In genomic region chr5:104472371-104472770, GRCm38 (mm10) we compare ENCODE assay signal across 11 mouse cellular contexts. TPM values are rescaled to one million over a fixed set of nuclear protein-coding genes. Genes with fewer than 3 reads are reported as not detected.
A peak's percentile ranks its signal among the peaks of the same experiment; 100 is the strongest.
DNase-seq lines count a peak whose midpoint lies in the region; ATAC-seq and TF ChIP-seq lines count a peak whose summit lies in the region.
"Had no signal": no experiment of that assay in that cellular context is flagged by ENCODE, and none has a peak within 500 bp of the region (broad histone marks: within the 10 kb centered on the region; RNA-seq: fewer than 3 reads in every experiment).

No protein-coding gene starts in this region.

- intact Hi-C loops in heart, postnatal 10 days (cut with DNase I) = no loop called here

- TF ChIP-seq CTCF in heart, postnatal 0 days (IDR thresholded peaks at IDR 0.05; ENCODE audit: low read depth) = peak; percentile 19; the same call in 1 of the 2 replicates
- TF ChIP-seq CTCF in lung, embryonic 14.5 days (IDR thresholded peaks at IDR 0.05; ENCODE audit: low read depth) = peak; percentile 55
- TF ChIP-seq CTCF in lung, adult 2 months (IDR thresholded peaks at IDR 0.05; ENCODE audit: insufficient read depth, low read length) = no peak
- peak; percentile 62 for TF ChIP-seq CTCF in Patski (IDR thresholded peaks at IDR 0.05)

- H3K4me1 ChIP-seq in heart, postnatal 0 days (ENCODE audit: control insufficient read depth, insufficient read depth) = no peaks in the 10 kb centered on the region
- no peaks in the 10 kb centered on the region for H3K4me1 ChIP-seq in lung, embryonic 14.5 days (ENCODE audit: insufficient read depth)
- no peaks in the 10 kb centered on the region for H3K4me1 ChIP-seq in lung, adult 2 months (ENCODE audit: control insufficient read depth, insufficient read depth, low read length)
- peaks cover 3% of the 10 kb centered on the region; the same call in 1 of the 2 replicates for H3K4me1 ChIP-seq in forebrain, embryonic 15.5 days
- H3K4me1 ChIP-seq: embryonic facial prominence, embryonic 15.5 days; heart, embryonic 15.5 days had no signal

- no peak for TF ChIP-seq POLR2A in lung, adult 2 months (IDR thresholded peaks at IDR 0.05; ENCODE audit: borderline replicate concordance, extremely low read depth, low read depth, low read length)

- H3K9me3 ChIP-seq in heart, postnatal 0 days (replicated peaks; ENCODE audit: control insufficient read depth, low read length) = no peaks in the 10 kb centered on the region
- H3K9me3 ChIP-seq in lung, embryonic 14.5 days (ENCODE audit: low read depth, low read length) = no peaks in the 10 kb centered on the region
- no peaks in the 10 kb centered on the region for H3K9me3 ChIP-seq in forebrain, embryonic 15.5 days
- H3K9me3 ChIP-seq: embryonic facial prominence, embryonic 15.5 days; heart, embryonic 15.5 days had no signal

- no peak overlapping the region for H3K27ac ChIP-seq in heart, postnatal 0 days (ENCODE audit: low read depth)
- H3K27ac ChIP-seq in lung, embryonic 14.5 days (ENCODE audit: low read depth) = no peak overlapping the region
- H3K27ac ChIP-seq in forebrain, embryonic 15.5 days (replicated peaks) = no peak overlapping the region
- H3K27ac ChIP-seq: embryonic facial prominence, embryonic 15.5 days; heart, embryonic 15.5 days; macrophage had no signal

- H3K27me3 ChIP-seq in heart, postnatal 0 days (ENCODE audit: control insufficient read depth, insufficient read depth, low read length) = no peaks in the 10 kb centered on the region
- no peaks in the 10 kb centered on the region for H3K27me3 ChIP-seq in lung, embryonic 14.5 days (ENCODE audit: insufficient read depth, low read length)
- no peaks in the 10 kb centered on the region for H3K27me3 ChIP-seq in Patski
- H3K27me3 ChIP-seq in forebrain, embryonic 15.5 days = no peaks in the 10 kb centered on the region
- H3K27me3 ChIP-seq: embryonic facial prominence, embryonic 15.5 days; heart, embryonic 15.5 days had no signal

- no peak for TF ChIP-seq EP300 in heart, postnatal 0 days (IDR thresholded peaks at IDR 0.05; ENCODE audit: low read depth)

- no peak overlapping the region for H3K4me2 ChIP-seq in heart, postnatal 0 days (ENCODE audit: low read depth, low read length)
- no peak overlapping the region for H3K4me2 ChIP-seq in lung, embryonic 14.5 days
- no peak overlapping the region for H3K4me2 ChIP-seq in forebrain, embryonic 15.5 days (replicated peaks)
- H3K4me2 ChIP-seq: embryonic facial prominence, embryonic 15.5 days; heart, embryonic 15.5 days had no signal

- POLR2A ChIA-PET in Patski (lab: Charles Lee) = interaction anchor here (2.8 kb wide), 1 partner anchor 10 kb away, joined by 11 read pairs; no protein-coding TSS in a partner anchor

- no peak overlapping the region for H3K9ac ChIP-seq in heart, postnatal 0 days (replicated peaks; ENCODE audit: low read depth, low read length)
- no peak overlapping the region for H3K9ac ChIP-seq in lung, embryonic 14.5 days
- H3K9ac ChIP-seq in forebrain, embryonic 15.5 days (replicated peaks) = no peak overlapping the region
- H3K9ac ChIP-seq: embryonic facial prominence, embryonic 15.5 days; heart, embryonic 15.5 days had no signal

- in situ Hi-C loops in Patski (cut with MboI; ENCODE audit: low pct_unique_long_range_greater_than_20kb) = loop anchor here (25.0 kb wide), 1 partner anchor 840 kb away; no protein-coding TSS in a partner anchor

- peaks cover 45% of the 10 kb centered on the region for H3K36me3 ChIP-seq in heart, postnatal 0 days (replicated peaks; ENCODE audit: control insufficient read depth, insufficient read depth, low read length)
- peaks cover 42% of the 10 kb centered on the region for H3K36me3 ChIP-seq in lung, embryonic 14.5 days (ENCODE audit: insufficient read depth)
- H3K36me3 ChIP-seq in forebrain, embryonic 15.5 days = peaks cover 30% of the 10 kb centered on the region

- ATAC-seq in heart, postnatal 0 days (ENCODE audit: insufficient read depth, low read depth) = no peak
- ATAC-seq in lung, embryonic 14.5 days (ENCODE audit: insufficient read depth) = no peak
- no peak for ATAC-seq in Patski
- ATAC-seq in forebrain, embryonic 15.5 days (replicated peaks) = no peak

- no peak for DNase-seq in heart, postnatal 0 days (ENCODE audit: low spot score)
- no peak for DNase-seq in heart, postnatal 10 days
- peak; percentile 44 for DNase-seq in lung, embryonic 14.5 days
- DNase-seq in lung, adult 2 months = no peak
- no peak for DNase-seq in Patski (ENCODE audit: low read depth, low spot score)
- DNase-seq in naive thymus-derived CD4-positive, alpha-beta T cell, adult 2 months (ENCODE audit: low read depth) = peak; percentile 22
- DNase-seq in right cerebral cortex, postnatal 25 days = no peak

- H3K4me3 ChIP-seq in heart, postnatal 0 days (ENCODE audit: low read depth, low read length) = no peak overlapping the region
- H3K4me3 ChIP-seq in lung, embryonic 14.5 days (ENCODE audit: low read depth, low read length) = no peak overlapping the region
- H3K4me3 ChIP-seq in lung, adult 2 months (replicated peaks; ENCODE audit: extremely low read depth, low read depth, low read length) = no peak overlapping the region
- H3K4me3 ChIP-seq in forebrain, embryonic 15.5 days = no peak overlapping the region
- H3K4me3 ChIP-seq: embryonic facial prominence, embryonic 15.5 days; heart, embryonic 15.5 days had no signal

- CTCF ChIA-PET in Patski (lab: Charles Lee) = interaction anchor here (0.9 to 3.5 kb wide), 10 partner anchors 9 to 129 kb away, joined by 3 to 20 read pairs (median 6); no protein-coding TSS in a partner anchor

- WGBS in heart, postnatal 0 days = 92% methylated on average over 8 of the region's 8 CpGs
- 92% methylated on average over 8 of the region's 8 CpGs for WGBS in lung, embryonic 14.5 days
- 92% methylated on average over 8 of the region's 8 CpGs for WGBS in lung, adult 2 months
- WGBS in forebrain, embryonic 15.5 days = 93% methylated on average over 8 of the region's 8 CpGs

RNA-seq across cellular contexts. Expression of gene Pkd2, which starts 13.1 kb away (rescaled TPM):
- total RNA-seq in heart, postnatal 0 days (2014; rRNA removed; ENCODE audit: low replicate concordance) = 15.4 and 29.4 TPM in 2 replicates
- polyA plus RNA-seq in heart, postnatal 0 days (2015; fragmentation: Nextera tagmentation; extraction: Ambion mirVana) = 4.5 and 4.7 TPM in 2 replicates
- total RNA-seq in heart, postnatal 10 days (2021) = 10 to 100 TPM; 35.3 to 35.9 TPM
- polyA plus RNA-seq in lung, embryonic 14.5 days (2014; fragmentation: Nextera tagmentation; extraction: Ambion mirVana) = 22.0 and 23.9 TPM in 2 replicates
- polyA plus RNA-seq in lung, adult 2 months (2012; rRNA removed) = 38.8 and 48.5 TPM in 2 replicates
- 123 TPM for polyA plus RNA-seq in Patski (2021)
- 8.2 TPM in 2 replicates for polyA plus RNA-seq in forebrain, embryonic 15.5 days (2015; fragmentation: Nextera tagmentation; extraction: Ambion mirVana)

RNA-seq across cellular contexts. Expression of gene BC005561, which starts 35.8 kb away (rescaled TPM):
- total RNA-seq in heart, postnatal 0 days (2014; rRNA removed; ENCODE audit: low replicate concordance) = 3.1 and 3.5 TPM in 2 replicates
- 5.0 and 5.6 TPM in 2 replicates for polyA plus RNA-seq in heart, postnatal 0 days (2015; fragmentation: Nextera tagmentation; extraction: Ambion mirVana)
- total RNA-seq in heart, postnatal 10 days (2021) = 1 to 10 TPM; 7.0 to 7.4 TPM
- polyA plus RNA-seq in lung, embryonic 14.5 days (2014; fragmentation: Nextera tagmentation; extraction: Ambion mirVana) = 13.1 and 14.2 TPM in 2 replicates
- polyA plus RNA-seq in lung, adult 2 months (2012; rRNA removed) = 1.1 and 1.6 TPM in 2 replicates
- 5.2 TPM for polyA plus RNA-seq in Patski (2021)
- 13.3 and 14.0 TPM in 2 replicates for polyA plus RNA-seq in forebrain, embryonic 15.5 days (2015; fragmentation: Nextera tagmentation; extraction: Ambion mirVana)

RNA-seq across cellular contexts. Expression of gene Spp1, which starts 37.5 kb away (rescaled TPM):
- total RNA-seq in heart, postnatal 0 days (2014; rRNA removed; ENCODE audit: low replicate concordance) = 0.53 and 3.4 TPM in 2 replicates
- 11.2 and 34.8 TPM in 2 replicates for polyA plus RNA-seq in heart, postnatal 0 days (2015; fragmentation: Nextera tagmentation; extraction: Ambion mirVana)
- under 1 TPM in 1 of 2 experiments, not detected in 1; 0.17 TPM for total RNA-seq in heart, postnatal 10 days (2021)
- 6.6 and 7.4 TPM in 2 replicates for polyA plus RNA-seq in lung, embryonic 14.5 days (2014; fragmentation: Nextera tagmentation; extraction: Ambion mirVana)
- polyA plus RNA-seq in lung, adult 2 months (2012; rRNA removed) = 54.9 and 134 TPM in 2 replicates
- polyA plus RNA-seq in Patski (2021) = 39,380 TPM
- 6.7 and 8.9 TPM in 2 replicates for polyA plus RNA-seq in forebrain, embryonic 15.5 days (2015; fragmentation: Nextera tagmentation; extraction: Ambion mirVana)

Comparison
In these comparisons a context has a peak if more than half of its experiments do, and no peak if none do; other contexts are left out.
1. DNase-seq: peak in lung, embryonic 14.5 days (single experiment) and naive thymus-derived CD4-positive, alpha-beta T cell, adult 2 months (single experiment); none in heart, postnatal 0 days (single experiment), heart, postnatal 10 days (0 of 2), lung, adult 2 months (single experiment), Patski (single experiment) and right cerebral cortex, postnatal 25 days (single experiment).
2. RNA of gene Spp1, which starts 37.5 kb away (polyA plus RNA-seq): 39,380 TPM in Patski (single experiment); 54.9 to 134 TPM in lung, adult 2 months, 11.2 to 34.8 TPM in heart, postnatal 0 days, 6.7 to 8.9 TPM in forebrain, embryonic 15.5 days and 6.6 to 7.4 TPM in lung, embryonic 14.5 days; every median in the first group is over 100 times any median in the second.